ENCODE assay signal across 9 mouse cellular contexts in the genomic region with DNA sequence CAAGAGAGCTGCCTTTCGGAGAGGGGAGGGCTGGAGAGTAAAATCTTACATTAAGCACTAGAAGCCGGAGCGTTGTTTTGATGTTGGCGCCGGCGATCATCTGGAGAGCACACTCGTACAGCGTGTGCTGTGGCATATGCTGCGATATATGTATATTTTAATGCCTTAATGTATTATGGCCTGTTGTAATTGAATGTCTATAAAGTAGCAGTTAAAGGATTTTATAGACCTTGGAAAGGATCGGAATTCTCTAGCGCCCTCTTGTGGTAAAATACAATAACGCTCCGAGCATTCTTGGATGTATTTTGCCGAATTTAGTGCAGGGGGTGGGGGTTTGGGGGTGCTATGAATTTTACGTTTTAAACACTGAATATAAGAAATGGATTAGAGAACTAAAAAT.
DNase-seq lines count a peak whose midpoint lies in the region; ATAC-seq lines count a peak whose summit lies in the region.
"Had no signal": no experiment of that assay in that cellular context is flagged by ENCODE, and none has a peak within 500 bp of the region (broad histone marks: within the 10 kb centered on the region; RNA-seq: fewer than 3 reads in every experiment).

No protein-coding gene starts in this region.

- H3K9me3 ChIP-seq in forebrain, embryonic 12.5 days = no peaks in the 10 kb centered on the region
- no peaks in the 10 kb centered on the region for H3K9me3 ChIP-seq in limb, embryonic 12.5 days
- no peaks in the 10 kb centered on the region for H3K9me3 ChIP-seq in neural tube, embryonic 13.5 days
- H3K9me3 ChIP-seq: liver, embryonic 13.5 days had no signal

- H3K4me3 ChIP-seq in forebrain, embryonic 12.5 days (replicated peaks) = no peak overlapping the region
- H3K4me3 ChIP-seq in limb, embryonic 12.5 days (replicated peaks) = no peak overlapping the region
- peak overlapping the region; percentile 32 for H3K4me3 ChIP-seq in neural tube, embryonic 13.5 days
- H3K4me3 ChIP-seq: liver, embryonic 13.5 days had no signal

- peak overlapping the region; percentile 16; the same call in 1 of the 2 replicates for H3K4me2 ChIP-seq in forebrain, embryonic 12.5 days
- H3K4me2 ChIP-seq in limb, embryonic 12.5 days = peak overlapping the region; percentile 45
- H3K4me2 ChIP-seq in neural tube, embryonic 13.5 days = peak overlapping the region; percentile 56
- H3K4me2 ChIP-seq: liver, embryonic 13.5 days had no signal

- H3K9ac ChIP-seq in forebrain, embryonic 12.5 days = no peak overlapping the region
- no peak overlapping the region for H3K9ac ChIP-seq in limb, embryonic 12.5 days (replicated peaks)
- H3K9ac ChIP-seq in neural tube, embryonic 13.5 days = peak overlapping the region; percentile 65
- H3K9ac ChIP-seq: liver, embryonic 13.5 days had no signal

- ATAC-seq in forebrain, embryonic 12.5 days (ENCODE audit: low FRiP score) = no peak
- no peak for ATAC-seq in limb, embryonic 12.5 days (ENCODE audit: insufficient number of reproducible peaks, insufficient read depth, low FRiP score, low TSS enrichment, low read depth)
- ATAC-seq in neural tube, embryonic 13.5 days (ENCODE audit: low read depth) = peak; percentile 72; the same call in 1 of the 2 replicates

- no peaks in the 10 kb centered on the region for H3K4me1 ChIP-seq in forebrain, embryonic 12.5 days
- no peaks in the 10 kb centered on the region for H3K4me1 ChIP-seq in limb, embryonic 12.5 days (replicated peaks)
- H3K4me1 ChIP-seq in neural tube, embryonic 13.5 days (replicated peaks) = peaks cover 36% of the 10 kb centered on the region
- H3K4me1 ChIP-seq: liver, embryonic 13.5 days had no signal

- peaks cover 25% of the 10 kb centered on the region for H3K27me3 ChIP-seq in forebrain, embryonic 12.5 days
- H3K27me3 ChIP-seq in limb, embryonic 12.5 days = peaks cover 58% of the 10 kb centered on the region
- H3K27me3 ChIP-seq in neural tube, embryonic 13.5 days = no peaks in the 10 kb centered on the region

- WGBS in forebrain, embryonic 12.5 days = 19% methylated on average over 15 of the region's 15 CpGs
- WGBS in limb, embryonic 12.5 days = 12% methylated on average over 15 of the region's 15 CpGs
- 5% methylated on average over 15 of the region's 15 CpGs for WGBS in neural tube, embryonic 13.5 days

- DNase-seq in heart, adult 18-20 months = peak; percentile 13 to 74
- no peak for DNase-seq in heart, adult 9 months (ENCODE audit: low spot score in 2 of 2)
- peak; percentile 55 for DNase-seq in T-cell, adult 2 months (ENCODE audit: low spot score)
- peak; percentile 85 for DNase-seq in induced T-regulatory cell, adult 2 months (ENCODE audit: low read depth)
- DNase-seq in testis, postnatal 10 days (ENCODE audit: low spot score) = no peak
- DNase-seq: liver, embryonic 13.5 days had no signal

- H3K36me3 ChIP-seq in forebrain, embryonic 12.5 days (replicated peaks) = no peaks in the 10 kb centered on the region
- H3K36me3 ChIP-seq in limb, embryonic 12.5 days = no peaks in the 10 kb centered on the region
- H3K36me3 ChIP-seq in neural tube, embryonic 13.5 days = no peaks in the 10 kb centered on the region
- H3K36me3 ChIP-seq: liver, embryonic 13.5 days had no signal

- H3K27ac ChIP-seq in forebrain, embryonic 12.5 days = no peak overlapping the region
- H3K27ac ChIP-seq in limb, embryonic 12.5 days = no peak overlapping the region
- peak overlapping the region; percentile 83 for H3K27ac ChIP-seq in neural tube, embryonic 13.5 days (replicated peaks)
- H3K27ac ChIP-seq: liver, embryonic 13.5 days had no signal

Comparison
In these comparisons a context has a peak if more than half of its experiments do, and no peak if none do; other contexts are left out.
1. DNase-seq: peak in heart, adult 18-20 months (2 of 2), T-cell, adult 2 months (single experiment) and induced T-regulatory cell, adult 2 months (single experiment); none in heart, adult 9 months (0 of 2) and testis, postnatal 10 days (single experiment).
2. Peak in every context shown above with its lines, with median percentiles within 50 percentile points of each other: H3K4me2 ChIP-seq.